Mouse (Mus musculus) hindbrain, embryonic 14.5 days (tissue): Measurements from ENCODE around the gene Amer3. TPM values are rescaled to one million over a fixed set of nuclear protein-coding genes. Genes with fewer than 3 reads are reported as not detected.
"Not testable (repeated sequence)": the region's sequence is repeated elsewhere in the genome, so short reads cannot be mapped to it uniquely, and the experiment has no call there.

Source experiments
- ATAC-seq: fragments of 200-750 bp; cut with Nextera tagmentation; 2 replicates; pipeline ENCODE4 v1.8.0; 2017; ENCODE audit warnings: moderate number of reproducible peaks, mild to moderate bottlenecking, moderate TSS enrichment, moderate library complexity; ENCODE audit not compliant: low FRiP score
- DNase-seq: peaks from one replicate; pipeline ENCODE4 v3.0.0-alpha.2; 2015; ENCODE audit warnings: low spot score
- H3K27ac ChIP-seq: fragments of 300-500 bp; sonication (generic); 2 replicates; pipeline ENCODE4 v1.5.1; 2014; ENCODE audit warnings: mild to moderate bottlenecking, moderate library complexity
- H3K27me3 ChIP-seq: fragments of 300-500 bp; sonication (generic); 2 replicates; pipeline ENCODE4 v1.6.1; 2014; ENCODE audit warnings: mild to moderate bottlenecking, low read length, mixed read lengths; ENCODE audit not compliant: control insufficient read depth, insufficient read depth
- H3K36me3 ChIP-seq: fragments of 300-500 bp; sonication (generic); replicated peaks from 2 replicates; pipeline ENCODE4 v1.6.1; 2014; ENCODE audit not compliant: control insufficient read depth, insufficient read depth
- H3K4me1 ChIP-seq: fragments of 300-500 bp; sonication (generic); replicated peaks from 2 replicates; pipeline ENCODE4 v1.6.1; 2014; ENCODE audit warnings: antibody characterized with exemption, low read length, mixed read lengths; ENCODE audit not compliant: control insufficient read depth, insufficient read depth
- H3K4me2 ChIP-seq: fragments of 300-500 bp; sonication (generic); replicated peaks from 2 replicates; pipeline ENCODE4 v1.6.1; 2014; ENCODE audit warnings: mild to moderate bottlenecking, moderate library complexity
- H3K4me3 ChIP-seq: fragments of 300-500 bp; sonication (generic); replicated peaks from 2 replicates; pipeline ENCODE4 v1.5.1; 2014; ENCODE audit warnings: mild to moderate bottlenecking, low read length
- H3K9ac ChIP-seq: fragments of 300-500 bp; sonication (generic); 2 replicates; pipeline ENCODE4 v1.6.1; 2014
- H3K9me3 ChIP-seq: fragments of 300-500 bp; sonication (generic); 2 replicates; pipeline ENCODE4 v1.6.1; 2016; ENCODE audit warnings: low read length; ENCODE audit not compliant: control insufficient read depth
- WGBS: fragments of 180-500 bp; shearing (Covaris S2); extraction: QIAGEN DNeasy Blood & Tissue Kit; methylation state at CpG from one replicate; pipeline ENCODE4 v1.1.7; 2014; 5-methylcytosine and 5-hydroxymethylcytosine counted together
- polyA plus RNA-seq: library from polyadenylated mRNA; unstranded; fragments of >200 nt; fragmentation: Nextera tagmentation; extraction: Ambion mirVana; gene quantifications from 2 replicates; pipeline ENCODE4 v1.2.1, GENCODE M21; 2014

Amer3 gene
- 29.7 and 32.1 TPM in 2 replicates for polyA plus RNA-seq

DNA sequence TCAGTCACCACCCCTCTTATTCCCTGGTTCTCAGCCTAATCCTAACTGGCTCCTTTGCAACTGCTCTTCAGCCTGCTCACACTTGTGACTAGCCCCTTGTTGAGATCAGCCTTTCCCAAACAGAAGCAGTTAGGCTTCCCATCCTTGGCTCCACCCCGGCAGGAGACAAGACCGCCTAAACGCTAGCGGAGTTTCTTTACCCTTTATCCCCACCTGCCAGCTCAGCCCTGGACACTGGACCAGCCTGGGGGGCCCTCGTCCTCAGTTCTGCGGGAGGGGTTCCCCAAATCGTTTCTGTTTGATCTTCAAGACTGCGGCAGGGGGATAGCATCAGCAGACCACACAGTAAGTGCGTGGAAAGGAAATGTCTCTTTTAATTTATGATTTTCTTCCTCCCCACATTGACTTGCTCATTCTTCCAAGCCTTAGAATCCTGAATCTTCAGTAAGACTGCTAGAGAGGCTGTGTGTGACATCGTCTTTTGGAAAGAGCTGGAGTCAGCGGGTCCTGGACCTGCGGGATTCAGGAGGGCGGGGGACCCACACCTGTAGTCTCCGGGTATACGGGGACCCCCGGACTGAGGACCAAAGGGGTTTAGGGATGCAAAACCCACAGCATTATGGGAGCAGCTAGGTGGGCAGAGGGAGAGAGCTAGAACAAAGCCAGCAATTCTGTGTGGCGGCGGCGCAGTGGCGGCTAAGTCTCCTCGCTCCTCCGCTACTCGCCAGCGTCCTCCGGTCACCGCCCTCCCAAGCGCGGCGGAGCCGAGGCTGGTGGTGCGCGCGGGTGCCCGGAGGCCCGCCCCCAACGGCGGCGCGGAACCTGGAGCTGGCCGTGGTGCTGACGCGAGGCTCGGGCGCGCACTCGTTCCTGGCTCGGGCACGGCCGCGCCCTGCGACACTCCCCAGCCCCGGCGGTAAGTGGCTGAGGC lies at the start of gene Amer3:
Gene Amer3, plus strand, starts transcription at position 807 of the 931 bp plus-strand sequence.
- H3K4me3 ChIP-seq: peak within 1 kb of the TSS; percentile 53
- H3K9me3 ChIP-seq: no peaks in the 10 kb centered on the region
- H3K4me1 ChIP-seq: peaks cover 32% of the 10 kb centered on the region
- DNase-seq (peak; percentile 86), ATAC-seq (peak; percentile 92)
- H3K9ac ChIP-seq: peak within 1 kb of the TSS; percentile 79
- peak within 1 kb of the TSS; percentile 77 for H3K4me2 ChIP-seq
- H3K27ac ChIP-seq: peak within 1 kb of the TSS; percentile 91
- WGBS: under 1% methylated on average over 52 of the region's 53 CpGs
- H3K27me3 ChIP-seq: peaks cover 7% of the 10 kb centered on the region
- H3K36me3 ChIP-seq: no peaks in the 10 kb centered on the region

DNA sequence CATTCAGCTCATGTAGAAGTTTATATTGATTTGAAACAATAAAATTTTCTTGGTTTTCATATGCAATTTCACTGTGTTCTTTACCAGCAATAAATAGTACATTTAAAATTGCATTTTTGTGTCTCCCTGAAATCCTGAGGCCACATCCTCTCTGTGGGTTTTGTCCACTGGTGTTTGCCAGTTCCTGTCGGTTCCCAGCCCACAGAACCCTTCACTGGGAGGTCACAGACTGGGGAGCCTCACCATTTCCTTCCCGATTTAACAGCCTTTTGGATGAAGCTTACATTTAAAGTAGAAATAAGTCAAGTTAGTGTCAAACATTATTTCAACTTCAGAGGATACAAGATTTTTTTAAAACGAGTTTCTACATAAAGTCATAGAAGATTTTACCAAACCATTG lies 44.9 kb upstream of the Amer3 start:
- 58% methylated on average over 3 of the region's 3 CpGs for WGBS
- not testable (repeated sequence) for H3K4me3 ChIP-seq, H3K27ac ChIP-seq

GRCm38 (mm10) chr1:34535043-34535698 lies 44.3 kb upstream of the Amer3 start, which contains the start of gene Cfc1:
TSS of gene Cfc1 (plus strand) at chr1:34535648.
- H3K27ac ChIP-seq, DNase-seq, H3K9me3 ChIP-seq, H3K36me3 ChIP-seq, ATAC-seq, H3K9ac ChIP-seq: not testable (repeated sequence)
- Histone ChIP-seq H3K4me1 (peaks cover 12% of the 10 kb centered on the region; the same call in 1 of the 2 replicates), H3K4me2 (peak within 1 kb of the TSS; percentile 47), H3K27me3 (peaks cover 32% of the 10 kb centered on the region), H3K4me3 (peak within 1 kb of the TSS; percentile 17; the same call in 1 of the 2 replicates)
- 29% methylated on average over 7 of the region's 7 CpGs for WGBS

More for the DNA sequence above, 44.9 kb upstream of the Amer3 start:
- not testable (repeated sequence) for H3K9me3 ChIP-seq, DNase-seq, H3K4me2 ChIP-seq, H3K9ac ChIP-seq, H3K36me3 ChIP-seq, ATAC-seq
- peaks cover 32% of the 10 kb centered on the region for H3K27me3 ChIP-seq
- H3K4me1 ChIP-seq: peaks cover 12% of the 10 kb centered on the region; the same call in 1 of the 2 replicates

DNA sequence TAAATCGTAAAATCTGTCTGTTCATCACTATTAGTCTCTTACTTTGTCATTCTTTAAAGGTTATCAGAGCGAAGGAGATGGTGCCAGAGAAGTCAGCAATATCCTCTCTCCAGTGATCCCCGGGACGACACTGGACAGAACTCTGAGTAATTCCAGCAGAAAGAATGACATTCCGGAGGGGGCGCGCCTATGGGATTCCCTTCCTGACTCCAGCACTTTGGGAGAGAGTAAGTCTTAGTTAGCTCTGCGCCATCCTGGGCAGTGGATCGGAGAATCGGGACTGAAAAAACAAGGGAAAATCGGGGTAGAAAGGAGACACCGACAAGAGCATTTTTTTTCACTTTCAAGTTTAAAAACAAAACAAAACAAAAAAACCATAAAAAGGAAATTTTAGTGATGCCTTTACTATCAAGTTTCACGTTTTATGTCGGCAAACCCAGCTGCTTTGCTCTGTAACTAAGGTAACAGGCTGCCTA lies 43.1 kb upstream of the Amer3 start:
- ATAC-seq (no peak), DNase-seq (no peak)
- H3K4me2 ChIP-seq: peak overlapping the region; percentile 47
- peaks cover 32% of the 10 kb centered on the region for H3K27me3 ChIP-seq
- H3K9me3 ChIP-seq: no peaks in the 10 kb centered on the region
- no peak overlapping the region for H3K9ac ChIP-seq
- WGBS: 3% methylated on average over 14 of the region's 14 CpGs
- H3K4me3 ChIP-seq: peak overlapping the region; percentile 17; the same call in 1 of the 2 replicates
- no peak overlapping the region for H3K27ac ChIP-seq
- H3K4me1 ChIP-seq: peaks cover 12% of the 10 kb centered on the region; the same call in 1 of the 2 replicates
- H3K36me3 ChIP-seq: no peaks in the 10 kb centered on the region

DNA sequence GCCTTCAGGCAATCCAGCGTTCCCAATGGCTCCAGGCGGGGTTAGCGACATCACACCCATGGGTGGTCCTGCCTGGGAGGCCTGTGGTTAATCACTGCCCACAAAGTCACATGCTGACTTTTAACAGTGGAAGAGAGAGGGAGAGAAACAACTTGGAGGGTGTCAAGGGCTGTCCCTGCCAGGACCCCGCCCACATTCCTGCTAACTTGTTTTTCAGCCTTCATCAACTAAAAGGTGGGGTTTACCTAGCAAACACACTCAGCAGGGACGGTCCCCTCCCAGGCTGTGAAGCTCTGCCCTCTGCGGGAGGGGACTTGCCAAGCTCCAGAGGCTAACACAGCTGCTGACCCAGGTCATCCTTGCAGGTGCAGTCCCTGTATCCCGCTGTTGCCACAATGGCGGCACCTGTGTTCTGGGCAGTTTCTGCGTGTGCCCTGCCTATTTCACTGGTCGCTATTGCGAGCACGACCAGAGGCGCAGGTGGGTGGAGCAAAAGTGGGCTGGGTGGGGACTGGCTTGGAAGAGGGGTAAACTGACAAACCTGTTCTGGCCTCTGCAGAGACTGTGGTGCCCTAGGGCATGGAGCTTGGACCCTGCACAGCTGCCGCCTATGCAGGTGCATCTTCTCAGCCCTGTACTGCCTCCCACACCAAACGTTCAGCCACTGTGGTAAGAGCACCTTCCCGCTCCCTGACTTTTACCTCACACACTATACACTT lies 42.5 kb upstream of the Amer3 start:
- DNase-seq (no peak), ATAC-seq (no peak)
- H3K4me3 ChIP-seq: peak overlapping the region; percentile 17
- H3K4me1 ChIP-seq: peaks cover 12% of the 10 kb centered on the region; the same call in 1 of the 2 replicates
- H3K9ac ChIP-seq: no peak overlapping the region
- no peaks in the 10 kb centered on the region for H3K36me3 ChIP-seq
- no peaks in the 10 kb centered on the region for H3K9me3 ChIP-seq
- 5% methylated on average over 16 of the region's 16 CpGs for WGBS
- no peak overlapping the region for H3K27ac ChIP-seq
- peaks cover 32% of the 10 kb centered on the region for H3K27me3 ChIP-seq
- H3K4me2 ChIP-seq: peak overlapping the region; percentile 47

DNA sequence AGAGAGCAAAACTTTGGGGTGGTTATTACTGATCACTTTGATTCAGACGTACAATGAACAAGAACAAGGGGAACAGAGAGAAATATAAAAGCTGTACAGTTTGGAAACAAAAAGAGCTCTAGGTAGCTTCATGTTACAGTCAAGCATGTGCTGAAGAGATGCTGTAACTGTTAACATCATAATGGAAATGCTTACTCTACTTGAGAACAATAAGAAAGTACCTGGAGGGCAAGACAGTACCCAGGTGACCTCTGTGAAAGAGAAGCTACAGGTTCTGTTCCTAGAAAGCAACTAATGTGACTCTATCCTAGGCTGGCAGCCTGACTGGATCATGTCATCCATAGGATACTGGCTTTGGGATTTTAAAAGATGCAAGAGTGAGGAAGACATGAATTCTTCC lies 32.4 kb upstream of the Amer3 start:
- Histone ChIP-seq H3K4me1 (no peaks in the 10 kb centered on the region), H3K36me3 (no peaks in the 10 kb centered on the region), H3K27ac (no peak overlapping the region), H3K9ac (no peak overlapping the region), H3K27me3 (no peaks in the 10 kb centered on the region), H3K4me3 (no peak overlapping the region), H3K9me3 (no peaks in the 10 kb centered on the region), H3K4me2 (no peak overlapping the region)
- no peak for ATAC-seq
- 89% methylated on average over 1 of the region's 1 CpGs for WGBS
- DNase-seq: no peak

DNA sequence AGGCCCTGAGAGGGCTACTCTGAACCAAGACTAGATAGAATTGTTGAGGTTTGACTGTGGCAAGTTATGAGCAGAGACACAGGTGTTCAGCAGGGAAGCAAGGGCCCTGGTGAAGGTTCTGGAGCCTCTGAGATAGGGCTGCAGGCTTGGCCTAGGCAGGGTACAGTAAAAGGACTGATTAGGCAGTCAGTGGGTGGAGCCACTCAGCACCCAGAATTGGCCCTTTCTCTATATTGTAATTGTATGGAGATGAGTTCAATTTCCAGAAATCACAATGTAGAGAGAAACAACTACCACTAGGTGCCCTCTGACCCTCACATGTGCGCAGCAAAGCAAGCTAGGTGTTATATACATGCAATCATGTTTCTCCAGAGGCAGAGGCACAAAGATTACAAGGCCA lies 25.8 kb upstream of the Amer3 start:
- WGBS: 83% methylated on average over 1 of the region's 1 CpGs
- no peaks in the 10 kb centered on the region for H3K4me1 ChIP-seq
- H3K36me3 ChIP-seq: no peaks in the 10 kb centered on the region
- ATAC-seq (no peak), DNase-seq (no peak)
- no peaks in the 10 kb centered on the region for H3K27me3 ChIP-seq
- H3K4me3 ChIP-seq: no peak overlapping the region
- no peak overlapping the region for H3K9ac ChIP-seq
- no peak overlapping the region for H3K27ac ChIP-seq
- H3K9me3 ChIP-seq: no peaks in the 10 kb centered on the region
- no peak overlapping the region for H3K4me2 ChIP-seq

DNA sequence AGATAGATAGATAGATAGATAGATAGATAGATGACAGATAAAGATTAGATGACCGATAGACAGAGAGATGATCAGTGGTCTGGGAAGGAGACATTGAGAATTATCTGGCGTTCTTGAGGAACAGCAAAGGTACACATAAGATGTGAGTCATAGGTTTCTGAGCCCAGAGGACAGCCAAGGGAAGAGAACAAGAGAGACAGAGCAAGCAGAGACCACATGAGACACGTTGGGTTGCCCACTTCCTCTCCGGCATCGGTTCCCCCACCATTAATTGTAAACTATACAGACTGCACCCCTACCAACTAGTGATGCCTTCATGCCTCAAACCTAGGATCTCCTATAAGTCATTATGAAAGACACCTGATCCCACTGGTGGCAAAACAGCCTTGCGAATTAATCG lies 25.2 kb upstream of the Amer3 start:
- H3K27ac ChIP-seq: no peak overlapping the region
- no peaks in the 10 kb centered on the region for H3K27me3 ChIP-seq
- no peak for DNase-seq
- no peak overlapping the region for H3K4me3 ChIP-seq
- no peaks in the 10 kb centered on the region for H3K36me3 ChIP-seq
- no peak overlapping the region for H3K4me2 ChIP-seq
- 89% methylated on average over 7 of the region's 7 CpGs for WGBS
- H3K9me3 ChIP-seq: no peaks in the 10 kb centered on the region
- no peaks in the 10 kb centered on the region for H3K4me1 ChIP-seq
- H3K9ac ChIP-seq: no peak overlapping the region
- ATAC-seq: no peak
